Comparison of ENCODE assay signal across 27 mouse cellular contexts in the genomic region with DNA sequence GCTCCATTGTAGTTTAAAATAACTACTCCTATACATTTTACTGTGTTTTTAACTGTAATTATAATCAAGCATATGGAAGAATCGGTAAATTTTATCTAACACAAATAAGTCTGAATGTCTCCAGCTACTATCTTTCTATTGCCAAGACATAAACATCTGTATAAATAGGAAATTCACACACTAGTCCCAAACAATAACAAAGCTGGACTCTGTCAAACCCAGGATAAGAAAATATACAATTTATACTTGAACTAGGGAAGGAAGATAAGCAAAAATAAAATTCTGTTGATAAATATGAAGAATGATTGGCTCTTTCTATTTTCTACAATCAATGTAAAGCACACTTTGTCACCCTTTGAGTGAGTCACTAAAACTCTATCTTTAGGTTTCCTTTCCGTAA.
"Had no signal": no experiment of that assay in that cellular context is flagged by ENCODE, and none has a peak within 500 bp of the region (broad histone marks: within the 10 kb centered on the region; RNA-seq: fewer than 3 reads in every experiment).

No protein-coding gene starts in this region.

- H3K27me3 ChIP-seq: limb, embryonic 12.5 days; limb, embryonic 13.5 days; limb, embryonic 15.5 days; liver, embryonic 12.5 days; liver, embryonic 13.5 days; liver, embryonic 15.5 days; megakaryocyte, embryonic 14.5 days; neural tube, embryonic 12.5 days; neural tube, embryonic 13.5 days had no signal

- H3K4me1 ChIP-seq: limb, embryonic 12.5 days; limb, embryonic 15.5 days; liver, embryonic 12.5 days; liver, embryonic 13.5 days; liver, embryonic 15.5 days; megakaryocyte, embryonic 14.5 days; midbrain, embryonic 10.5 days; midbrain, embryonic 12.5 days; midbrain, embryonic 13.5 days; midbrain, embryonic 15.5 days; neural tube, embryonic 12.5 days; neural tube, embryonic 13.5 days had no signal

- H3K4me2 ChIP-seq: limb, embryonic 12.5 days; limb, embryonic 13.5 days; limb, embryonic 15.5 days; liver, embryonic 11.5 days; liver, embryonic 12.5 days; liver, embryonic 13.5 days; liver, embryonic 15.5 days; midbrain, embryonic 11.5 days; midbrain, embryonic 12.5 days; midbrain, embryonic 13.5 days; midbrain, embryonic 15.5 days; neural tube, embryonic 12.5 days; neural tube, embryonic 13.5 days had no signal

- H3K4me3 ChIP-seq: left cerebral cortex, adult 2 months; limb, embryonic 10.5 days; limb, embryonic 12.5 days; limb, embryonic 13.5 days; limb, embryonic 15.5 days; liver, embryonic 12.5 days; liver, embryonic 13.5 days; liver, embryonic 15.5 days; megakaryocyte, embryonic 14.5 days; midbrain, embryonic 10.5 days; midbrain, embryonic 12.5 days; midbrain, embryonic 13.5 days; midbrain, embryonic 15.5 days; myocyte; neural tube, embryonic 12.5 days; neural tube, embryonic 13.5 days had no signal

- H3K9ac ChIP-seq: limb, embryonic 12.5 days; limb, embryonic 13.5 days; limb, embryonic 15.5 days; liver, embryonic 12.5 days; liver, embryonic 13.5 days; liver, embryonic 14.5 days; liver, embryonic 15.5 days; liver, postnatal 0 days; midbrain, embryonic 12.5 days; midbrain, embryonic 13.5 days; midbrain, embryonic 15.5 days; neural tube, embryonic 12.5 days; neural tube, embryonic 13.5 days had no signal

- H3K27ac ChIP-seq: left cerebral cortex, adult 2 months; limb, embryonic 10.5 days; limb, embryonic 12.5 days; limb, embryonic 13.5 days; limb, embryonic 15.5 days; liver, embryonic 12.5 days; liver, embryonic 13.5 days; liver, embryonic 14.5 days; liver, embryonic 15.5 days; macrophage; midbrain, embryonic 10.5 days; midbrain, embryonic 12.5 days; midbrain, embryonic 13.5 days; midbrain, embryonic 15.5 days; neural tube, embryonic 12.5 days; neural tube, embryonic 13.5 days had no signal

- ATAC-seq: liver, embryonic 12.5 days; liver, postnatal 0 days; midbrain, embryonic 15.5 days; midbrain, embryonic 16.5 days had no signal

- H3K36me3 ChIP-seq: limb, embryonic 10.5 days; limb, embryonic 12.5 days; limb, embryonic 13.5 days; limb, embryonic 15.5 days; liver, embryonic 12.5 days; liver, embryonic 13.5 days; liver, embryonic 15.5 days; midbrain, embryonic 10.5 days; midbrain, embryonic 12.5 days; midbrain, embryonic 13.5 days; midbrain, embryonic 15.5 days; neural tube, embryonic 12.5 days; neural tube, embryonic 13.5 days had no signal

- DNase-seq: left cerebral cortex, postnatal 4 days; liver; liver, embryonic 13.5 days; liver, postnatal 0 days; lung, adult 2 months; lung, postnatal 14 days; lung, postnatal 4 days had no signal

- H3K9me3 ChIP-seq: limb, embryonic 10.5 days; limb, embryonic 12.5 days; limb, embryonic 13.5 days; limb, embryonic 15.5 days; liver, embryonic 12.5 days; liver, embryonic 13.5 days; liver, embryonic 15.5 days; megakaryocyte, embryonic 14.5 days; midbrain, embryonic 10.5 days; midbrain, embryonic 12.5 days; midbrain, embryonic 13.5 days; midbrain, embryonic 15.5 days; neural tube, embryonic 12.5 days; neural tube, embryonic 13.5 days had no signal
